Comparison of ENCODE assay signal across 17 mouse cellular contexts in the genomic region with DNA sequence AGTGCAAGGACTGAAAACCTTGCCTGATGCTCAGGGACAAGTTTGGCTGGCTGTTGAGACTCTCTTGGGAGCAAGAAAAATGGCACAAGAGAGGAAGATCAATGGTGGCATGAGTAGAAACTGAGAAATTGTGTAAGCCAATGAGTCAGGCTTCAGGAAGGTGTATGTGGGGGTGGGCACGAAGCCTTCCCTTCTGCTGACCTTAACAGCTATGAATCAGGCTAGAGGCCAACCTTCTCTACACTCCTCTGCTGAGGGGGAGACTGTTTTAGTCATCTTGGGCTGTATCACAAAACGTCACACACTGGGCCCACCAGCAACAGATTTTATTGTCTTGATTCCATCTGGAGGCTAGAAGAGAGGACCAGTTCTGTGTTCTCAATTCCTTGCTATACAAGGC. TPM values are rescaled to one million over a fixed set of nuclear protein-coding genes. Genes with fewer than 3 reads are reported as not detected.
DNase-seq lines count a peak whose midpoint lies in the region.
"Had no signal": no experiment of that assay in that cellular context is flagged by ENCODE, and none has a peak within 500 bp of the region (broad histone marks: within the 10 kb centered on the region; RNA-seq: fewer than 3 reads in every experiment).

No protein-coding gene starts in this region.

- peak; percentile 6 to 21 for DNase-seq in adrenal gland, postnatal 36 days
- DNase-seq in adrenal gland, postnatal 25 days = no peak
- peak; percentile 15 for DNase-seq in right cerebral cortex, adult 18-20 months
- no peak for DNase-seq in right cerebral cortex, postnatal 36 days (ENCODE audit: low spot score in 2 of 2)
- DNase-seq in Muller cell, postnatal 12 days (ENCODE audit: inconsistent ontology term) = peak; percentile 17
- peak; percentile 75 for DNase-seq in brain, adult 2 months (ENCODE audit: low read depth, low spot score)
- no peak for DNase-seq in cerebellum, postnatal 25 days
- DNase-seq: B cell, adult 2 months; cerebellum, adult 2 months; cerebellum, postnatal 10 days; embryo, embryonic 11 days; gastrocnemius, postnatal 14 days; heart, postnatal 36 days; kidney, adult 8-10 months had no signal

RNA-seq across cellular contexts. Expression of a gene that starts 14.1 kb away (rescaled TPM):
- not detected for total RNA-seq in adrenal gland, postnatal 36 days (2021)
- total RNA-seq in adrenal gland, postnatal 25 days (2021) = not detected in 2 replicates
- total RNA-seq: common myeloid progenitor, adult 5-6 weeks; G1E; gastrocnemius, postnatal 14 days; heart, adult 8-10 months; heart, postnatal 36 days had no signal

Comparison
In these comparisons a context has a peak if more than half of its experiments do, and no peak if none do; other contexts are left out.
1. DNase-seq: peak in adrenal gland, postnatal 36 days (2 of 2), right cerebral cortex, adult 18-20 months (single experiment), Muller cell, postnatal 12 days (single experiment) and brain, adult 2 months (single experiment); none in adrenal gland, postnatal 25 days (single experiment), right cerebral cortex, postnatal 36 days (0 of 2) and cerebellum, postnatal 25 days (0 of 2).